Mouse (Mus musculus): Measurements from ENCODE around the gene Rps9.
"Not testable (repeated sequence)": the region's sequence is repeated elsewhere in the genome, so short reads cannot be mapped to it uniquely, and the experiment has no call there.

The Rps9 gene

DNA sequence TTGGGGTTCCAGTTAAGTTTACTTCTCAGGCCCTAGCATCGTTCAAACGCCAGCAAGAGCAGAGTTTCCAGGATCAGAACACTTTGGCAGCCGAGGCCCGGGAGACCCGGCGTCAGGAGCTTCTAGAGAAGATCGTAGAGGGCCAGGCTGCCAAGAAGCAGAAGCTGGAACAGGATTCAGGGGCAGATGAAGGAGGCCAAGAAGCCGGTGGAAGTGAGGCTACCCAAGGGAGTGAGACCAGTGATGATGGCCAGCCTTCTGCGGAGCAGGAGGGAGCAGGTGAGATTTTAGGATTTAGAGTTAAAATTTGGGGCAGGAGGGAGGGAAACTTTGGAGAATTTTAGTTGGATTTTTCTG, 8.9 kb upstream of the Rps9 start:
- DNase-seq (ENCODE audit: extremely low spot score, low spot score): not testable (repeated sequence)

DNA sequence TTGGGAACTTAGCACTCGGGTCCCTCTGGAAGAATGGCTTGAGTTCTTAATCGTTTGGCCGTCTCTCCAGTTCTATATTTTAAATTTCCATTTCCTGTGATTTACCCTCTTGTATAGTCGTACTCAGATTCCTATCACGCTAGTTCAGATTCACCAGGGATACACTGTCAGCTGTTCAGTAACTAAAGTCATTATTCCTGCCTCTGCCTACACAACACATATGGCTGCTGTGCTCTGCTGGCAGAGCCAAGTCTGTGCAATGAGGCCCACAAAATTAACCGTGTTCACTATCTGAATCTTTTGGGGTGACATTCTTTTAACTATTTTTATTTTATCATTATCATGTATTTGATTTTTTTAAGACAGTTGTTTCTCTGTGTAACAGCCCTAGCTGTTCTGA, 5.3 kb upstream of the Rps9 start:
- DNase-seq (ENCODE audit: extremely low spot score, low spot score): no peak

DNA sequence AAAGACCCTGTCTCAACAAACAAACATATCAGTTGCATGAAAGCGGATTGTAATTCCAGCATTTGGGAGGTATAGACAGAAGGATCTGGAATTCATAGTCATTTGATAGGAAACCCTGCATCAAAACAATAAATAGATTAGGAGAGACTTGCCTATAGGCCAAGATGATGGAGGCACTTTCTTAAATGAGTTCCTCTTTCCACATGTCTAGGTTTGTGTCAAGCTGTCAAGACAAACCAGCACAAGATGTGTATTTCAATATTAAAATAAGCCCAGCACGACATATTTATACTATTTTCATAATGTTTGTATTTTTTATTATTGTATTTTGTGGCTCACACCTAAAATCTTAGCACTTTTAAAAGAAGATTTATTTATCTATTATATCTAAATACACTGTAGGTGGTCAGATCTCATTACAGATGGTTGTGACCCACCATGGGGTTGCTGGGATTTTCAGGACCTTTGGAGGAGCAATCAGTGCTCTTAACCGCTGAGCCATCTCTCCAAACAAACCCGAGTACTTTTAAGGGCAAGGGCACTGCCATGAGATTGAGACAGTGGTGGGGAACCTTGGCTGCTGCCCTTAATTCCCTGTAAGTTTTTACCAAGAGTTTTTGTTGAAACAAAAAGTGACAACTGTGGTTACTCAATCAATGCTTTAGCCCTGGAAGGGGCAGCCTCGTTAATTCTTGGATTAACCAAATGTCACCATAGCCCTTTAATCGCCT, 480 bp upstream of the Rps9 start:
- DNase-seq (ENCODE audit: extremely low spot score, low spot score): no peak

- DNase-seq (ENCODE audit: extremely low spot score, low spot score): no peak
Measured at GRCm38 (mm10) chr7:3704475-3704874, 682 bp downstream of the Rps9 start.

DNA sequence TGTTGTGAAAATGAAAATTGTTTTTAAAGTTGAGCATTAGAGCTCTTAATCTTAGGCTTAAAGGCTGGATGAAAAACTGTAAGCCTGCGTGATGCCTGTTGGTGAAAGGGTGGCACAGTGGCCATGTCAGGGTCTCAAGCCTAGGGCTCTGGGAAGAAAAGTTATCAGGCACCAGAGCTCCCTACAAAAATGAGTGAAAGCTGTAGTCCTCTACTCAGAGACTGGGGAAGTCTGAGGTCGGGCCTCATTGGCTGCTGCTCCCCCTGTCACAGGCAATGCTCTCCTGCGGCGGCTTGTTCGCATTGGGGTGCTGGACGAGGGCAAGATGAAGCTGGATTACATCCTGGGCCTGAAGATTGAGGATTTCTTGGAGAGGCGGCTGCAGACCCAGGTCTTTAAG, 1.7 kb downstream of the Rps9 start:
- peak; percentile 22 for DNase-seq (ENCODE audit: extremely low spot score, low spot score)

- peak; percentile 15 for DNase-seq (ENCODE audit: extremely low spot score, low spot score)
Measured at GRCm38 (mm10) chr7:3705911-3706310, 2.1 kb downstream of the Rps9 start.

DNA sequence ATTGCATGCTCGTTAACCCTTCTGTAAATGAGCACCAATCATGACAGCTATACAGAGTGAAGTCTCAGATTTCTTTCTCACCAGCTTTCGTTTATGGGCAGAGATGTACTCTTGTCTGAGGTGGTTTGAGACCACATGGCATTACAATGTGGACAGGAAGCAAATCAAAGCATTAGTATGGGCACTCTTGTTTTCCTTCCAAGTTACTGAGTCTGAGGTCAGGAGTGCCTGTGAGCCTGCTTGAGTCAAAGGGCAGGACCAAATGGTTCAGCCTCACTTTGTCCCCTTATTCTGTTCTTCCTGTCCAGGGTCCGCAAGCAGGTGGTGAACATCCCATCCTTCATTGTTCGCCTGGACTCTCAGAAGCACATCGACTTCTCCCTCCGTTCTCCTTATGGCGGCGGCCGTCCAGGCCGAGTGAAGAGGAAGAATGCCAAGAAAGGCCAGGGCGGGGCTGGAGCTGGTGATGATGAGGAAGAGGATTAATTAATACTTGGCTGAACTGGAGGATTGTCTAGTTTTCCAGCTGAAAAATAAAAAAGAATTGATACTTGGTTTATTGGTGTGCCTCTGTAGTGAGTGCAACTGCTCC, 2.6 kb downstream of the Rps9 start:
- DNase-seq (ENCODE audit: extremely low spot score, low spot score): peak; percentile 16

- DNase-seq (ENCODE audit: extremely low spot score, low spot score): peak; percentile 24
Measured at GRCm38 (mm10) chr7:3707027-3707426, 3.2 kb downstream of the Rps9 start.

DNA sequence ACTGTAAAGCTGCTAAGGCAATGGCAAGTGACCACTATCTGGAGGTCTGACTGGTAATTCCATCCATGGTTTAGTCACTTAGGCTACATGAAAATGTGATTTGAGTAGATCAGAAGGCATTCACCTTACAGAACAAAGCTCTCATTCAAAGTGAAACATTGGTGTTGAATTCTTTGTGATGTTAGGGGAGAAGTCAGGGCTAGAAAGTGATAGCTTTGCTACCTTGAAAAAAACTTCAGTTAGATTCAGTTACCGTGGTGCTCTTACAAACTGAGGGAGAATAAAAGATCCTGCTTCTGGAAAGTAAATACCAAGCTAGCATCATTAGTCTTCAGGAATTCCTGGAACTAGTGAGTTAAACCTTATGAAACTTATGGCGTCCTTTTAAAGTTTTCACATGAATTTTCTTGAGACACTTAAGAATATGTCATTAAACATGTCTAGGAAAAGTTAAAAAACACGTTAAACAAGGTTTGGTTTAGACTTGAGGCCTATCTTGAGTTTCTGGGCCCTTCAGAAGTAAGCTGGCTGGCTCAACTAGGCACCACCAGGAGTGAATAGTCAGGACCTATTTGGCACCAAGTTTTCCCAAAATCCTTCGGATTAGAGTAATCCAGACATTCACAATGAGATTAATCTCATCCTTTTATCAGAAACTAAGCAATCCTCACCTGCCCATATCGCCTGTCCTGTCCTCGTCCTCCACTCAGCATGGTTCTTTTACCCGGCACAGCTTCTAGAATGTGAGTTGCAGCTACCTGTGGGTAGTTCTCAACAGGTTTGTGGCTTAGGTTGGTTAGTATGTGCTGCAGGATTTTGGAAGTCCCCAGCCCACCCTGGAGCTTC, 4.0 kb downstream of the Rps9 start:
- peak; percentile 48 for DNase-seq (ENCODE audit: extremely low spot score, low spot score)

DNA sequence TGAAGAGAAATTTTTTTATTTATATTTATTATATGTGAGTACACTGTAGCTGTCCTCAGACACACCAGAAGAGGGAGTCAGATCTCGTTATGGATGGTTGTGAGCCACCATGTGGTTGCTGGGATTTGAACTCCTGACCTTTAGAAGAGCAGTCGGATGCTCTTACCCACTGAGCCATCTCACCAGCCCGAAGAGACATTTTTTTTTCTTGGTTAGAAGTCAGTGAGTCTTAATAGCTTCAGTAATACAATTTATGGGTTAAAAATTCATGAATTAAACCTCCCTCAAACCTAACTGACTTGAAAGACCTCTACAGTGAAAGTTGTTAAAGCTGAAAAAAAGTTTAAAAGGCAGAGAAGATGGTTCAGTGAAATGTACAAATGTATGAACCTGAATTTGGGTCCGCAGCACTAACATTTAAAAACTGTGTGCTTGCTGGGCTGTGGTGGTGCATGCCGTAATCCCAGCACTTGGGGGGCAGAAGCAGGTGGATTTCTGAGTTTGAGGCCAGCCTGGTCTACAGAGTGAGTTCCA, 4.7 kb downstream of the Rps9 start:
- not testable (repeated sequence) for DNase-seq (ENCODE audit: extremely low spot score, low spot score)

- no peak for DNase-seq (ENCODE audit: extremely low spot score, low spot score)
Measured at GRCm38 (mm10) chr7:3709000-3709399, 5.2 kb downstream of the Rps9 start.

GRCm38 (mm10) chr7:3712264-3712942, 8.6 kb downstream of the Rps9 start:
- DNase-seq (ENCODE audit: extremely low spot score, low spot score): no peak

- DNase-seq (ENCODE audit: extremely low spot score, low spot score): no peak
Measured at GRCm38 (mm10) chr7:3715249-3715648, 11.5 kb downstream of the Rps9 start.

- DNase-seq (ENCODE audit: extremely low spot score, low spot score): not testable (repeated sequence)
Measured at GRCm38 (mm10) chr7:3720268-3720667, 16.5 kb downstream of the Rps9 start, which contains the start of gene Pirb. Gene Pirb (minus strand): TSS chr7:3720391.

GRCm38 (mm10) chr7:3725459-3725858, 21.7 kb downstream of the Rps9 start:
- not testable (repeated sequence) for DNase-seq (ENCODE audit: extremely low spot score, low spot score)

- DNase-seq (ENCODE audit: extremely low spot score, low spot score): not testable (repeated sequence)
Measured at GRCm38 (mm10) chr7:3732675-3733074, 28.9 kb downstream of the Rps9 start.

Data from neural tube, embryonic 10.5 days (tissue).